Mouse (Mus musculus): ENCODE measurements at regions not wholly inside any gene's neighbourhood (a gene's known extent, or its start where the extent isn't known, plus 50 kb on each side); places are given as distances from the start of the nearest gene placed in this dataset.

GRCm38 (mm10) chrX:56276348-56276747, 63.7 kb upstream of the Gm773 start:
- no peak overlapping the region for H3K4me3 ChIP-seq (ENCODE audit: low read depth, low read length)
- no peak overlapping the region for H3K4me2 ChIP-seq (ENCODE audit: low read depth)
- H3K9ac ChIP-seq: no peak overlapping the region
- no peaks in the 10 kb centered on the region for H3K4me1 ChIP-seq (ENCODE audit: insufficient read depth)
- H3K27ac ChIP-seq (ENCODE audit: low read depth, low read length): no peak overlapping the region
- TF ChIP-seq CTCF (IDR thresholded peaks at IDR 0.05; ENCODE audit: low read depth): no peak
- H3K27me3 ChIP-seq (ENCODE audit: insufficient read depth, low read length): no peaks in the 10 kb centered on the region
- no peaks in the 10 kb centered on the region for H3K36me3 ChIP-seq (ENCODE audit: insufficient read depth)
- no peak for ATAC-seq
- DNase-seq: no peak
- H3K9me3 ChIP-seq (ENCODE audit: low read length): no peaks in the 10 kb centered on the region

- Histone ChIP-seq H3K9ac (no peak overlapping the region), H3K27ac (ENCODE audit: low read depth, low read length) (no peak overlapping the region), H3K4me2 (ENCODE audit: low read depth) (no peak overlapping the region), H3K27me3 (ENCODE audit: insufficient read depth, low read length) (no peaks in the 10 kb centered on the region), H3K36me3 (ENCODE audit: insufficient read depth) (no peaks in the 10 kb centered on the region), H3K9me3 (ENCODE audit: low read length) (no peaks in the 10 kb centered on the region), H3K4me3 (ENCODE audit: low read depth, low read length) (no peak overlapping the region), H3K4me1 (ENCODE audit: insufficient read depth) (no peaks in the 10 kb centered on the region)
- peak; percentile 26; the same call in 1 of the 2 replicates for TF ChIP-seq CTCF (IDR thresholded peaks at IDR 0.05; ENCODE audit: low read depth)
- ATAC-seq (no peak), DNase-seq (peak; percentile 2)
- WGBS: 4% methylated on average over 1 of the region's 1 CpGs
Measured at GRCm38 (mm10) chrX:56274170-56274569, 61.5 kb upstream of the Gm773 start.

GRCm38 (mm10) chrX:56269706-56270105, 57.0 kb upstream of the Gm773 start:
- Histone ChIP-seq H3K36me3 (ENCODE audit: insufficient read depth) (no peaks in the 10 kb centered on the region), H3K27me3 (ENCODE audit: insufficient read depth, low read length) (no peaks in the 10 kb centered on the region), H3K9me3 (ENCODE audit: low read length) (no peaks in the 10 kb centered on the region), H3K9ac (no peak overlapping the region), H3K27ac (ENCODE audit: low read depth, low read length) (no peak overlapping the region), H3K4me1 (ENCODE audit: insufficient read depth) (no peaks in the 10 kb centered on the region), H3K4me2 (ENCODE audit: low read depth) (no peak overlapping the region), H3K4me3 (ENCODE audit: low read depth, low read length) (no peak overlapping the region)
- ATAC-seq (no peak), DNase-seq (no peak)
- TF ChIP-seq CTCF (IDR thresholded peaks at IDR 0.05; ENCODE audit: low read depth): no peak
- WGBS: 89% methylated on average over 2 of the region's 2 CpGs
